Mouse (Mus musculus) liver, embryonic 15.5 days (tissue): ENCODE data around the gene Olfr573-ps1. TPM values are rescaled to one million over a fixed set of nuclear protein-coding genes. Genes with fewer than 3 reads are reported as not detected.

Experiments
- ATAC-seq: fragments of 200-750 bp; cut with Nextera tagmentation; 2 replicates; pipeline ENCODE4 v1.8.0; 2017; ENCODE audit warnings: moderate number of reproducible peaks, mild to moderate bottlenecking, moderate library complexity; ENCODE audit not compliant: insufficient read depth
- H3K27ac ChIP-seq: fragments of 300-500 bp; sonication (generic); replicated peaks from 2 replicates; pipeline ENCODE4 v1.5.1; 2015; ENCODE audit warnings: mild to moderate bottlenecking, inconsistent platforms
- H3K27me3 ChIP-seq: fragments of 300-500 bp; sonication (generic); 2 replicates; pipeline ENCODE4 v1.6.1; 2015; ENCODE audit warnings: mild to moderate bottlenecking, inconsistent platforms
- H3K36me3 ChIP-seq: fragments of 300-500 bp; sonication (generic); replicated peaks from 2 replicates; pipeline ENCODE4 v1.6.1; 2015; ENCODE audit warnings: moderate library complexity, mild to moderate bottlenecking, inconsistent platforms
- H3K4me1 ChIP-seq: fragments of 300-500 bp; sonication (generic); replicated peaks from 2 replicates; pipeline ENCODE4 v1.6.1; 2015; ENCODE audit warnings: inconsistent platforms
- H3K4me2 ChIP-seq: fragments of 300-500 bp; sonication (generic); 2 replicates; pipeline ENCODE4 v1.6.1; 2015; ENCODE audit warnings: moderate library complexity, mild to moderate bottlenecking, inconsistent platforms
- H3K4me3 ChIP-seq: fragments of 300-500 bp; sonication (generic); replicated peaks from 2 replicates; pipeline ENCODE4 v1.5.1; 2015; ENCODE audit warnings: mild to moderate bottlenecking, inconsistent platforms
- H3K9ac ChIP-seq: fragments of 300-500 bp; sonication (generic); 2 replicates; pipeline ENCODE4 v1.6.1; 2015; ENCODE audit warnings: moderate library complexity, mild to moderate bottlenecking, inconsistent platforms
- H3K9me3 ChIP-seq: fragments of 300-500 bp; sonication (generic); replicated peaks from 2 replicates; pipeline ENCODE4 v1.6.1; 2016; ENCODE audit warnings: inconsistent platforms
- WGBS: fragments of 180-500 bp; shearing (Covaris S2); methylation state at CpG from one replicate; pipeline ENCODE4 v1.1.7; 2015; ENCODE audit warnings: mixed read lengths; ENCODE audit not compliant: insufficient replicate concordance; 5-methylcytosine and 5-hydroxymethylcytosine counted together
- polyA plus RNA-seq: library from polyadenylated mRNA; unstranded; fragments of >200 nt; fragmentation: Nextera tagmentation; extraction: Ambion mirVana; gene quantifications from 2 replicates; pipeline ENCODE4 v1.2.1, GENCODE M21; 2015

Olfr573-ps1 gene
- polyA plus RNA-seq, 1 experiment from 2014 or later = not detected

DNA sequence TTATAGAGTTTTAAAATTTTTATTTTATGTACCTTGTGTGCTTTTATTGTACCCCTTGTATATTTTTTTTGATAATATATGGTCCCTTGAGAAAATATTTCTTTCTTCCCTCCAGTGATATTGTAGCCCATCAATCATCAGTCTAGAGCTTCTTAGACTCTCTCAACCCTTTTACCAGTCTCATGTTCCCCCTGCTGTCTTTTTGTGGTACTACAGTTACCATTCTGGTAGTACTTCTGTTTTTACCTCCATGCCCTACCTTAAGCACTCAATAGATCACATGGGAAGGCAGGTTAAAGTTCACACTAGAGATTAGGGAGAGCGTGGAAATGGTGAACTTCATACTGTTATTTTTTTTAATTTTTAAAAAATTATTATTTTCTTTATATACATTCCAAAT lies 22.7 kb downstream of the Olfr573-ps1 start:
- 5% methylated on average over 1 of the region's 1 CpGs for WGBS
- no peaks in the 10 kb centered on the region for H3K9me3 ChIP-seq
- no peak for ATAC-seq

GRCm38 (mm10) chr7:102917032-102917875 lies 25.1 kb downstream of the Olfr573-ps1 start, which contains the start of gene Olfr571:
Gene Olfr571 (minus strand): TSS chr7:102917536.
- Histone ChIP-seq H3K27me3 (no peaks in the 10 kb centered on the region), H3K4me2 (no peak within 1 kb of the TSS), H3K4me3 (no peak within 1 kb of the TSS), H3K9ac (no peak within 1 kb of the TSS), H3K4me1 (no peaks in the 10 kb centered on the region), H3K27ac (no peak within 1 kb of the TSS), H3K36me3 (no peaks in the 10 kb centered on the region), H3K9me3 (no peaks in the 10 kb centered on the region)
- 50% methylated on average over 4 of the region's 4 CpGs for whole genome bisulfite sequencing
- no peak for ATAC-seq

More for the DNA sequence above, 22.7 kb downstream of the Olfr573-ps1 start:
- no peak overlapping the region for H3K27ac ChIP-seq
- H3K9ac ChIP-seq = no peak overlapping the region
- no peaks in the 10 kb centered on the region for H3K4me1 ChIP-seq
- no peak overlapping the region for H3K4me3 ChIP-seq
- H3K27me3 ChIP-seq = no peaks in the 10 kb centered on the region
- no peak overlapping the region for H3K4me2 ChIP-seq
- H3K36me3 ChIP-seq = no peaks in the 10 kb centered on the region

DNA sequence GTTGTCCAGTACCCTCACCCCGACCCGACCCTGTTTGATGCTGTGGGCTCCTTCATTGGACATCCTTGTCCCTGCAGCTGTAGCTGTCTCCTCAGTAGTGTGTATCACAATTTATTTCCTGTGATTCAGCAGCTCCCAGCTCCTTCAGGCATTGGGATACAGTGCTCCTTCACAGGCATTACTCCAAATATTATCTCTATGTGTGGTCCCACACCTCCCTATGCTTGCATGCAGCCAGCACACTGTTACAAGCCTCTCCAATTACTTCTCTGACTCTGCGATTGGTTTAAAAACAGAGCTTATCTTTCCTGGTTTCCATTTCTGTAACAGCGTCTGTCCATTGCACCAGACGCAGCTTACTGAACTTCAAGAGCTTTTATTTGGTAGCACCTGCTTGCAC lies 26.0 kb downstream of the Olfr573-ps1 start:
- Histone ChIP-seq H3K27me3 (no peaks in the 10 kb centered on the region), H3K9me3 (no peaks in the 10 kb centered on the region), H3K36me3 (no peaks in the 10 kb centered on the region), H3K4me2 (no peak overlapping the region), H3K27ac (no peak overlapping the region), H3K4me3 (no peak overlapping the region), H3K9ac (no peak overlapping the region), H3K4me1 (no peaks in the 10 kb centered on the region)
- WGBS = 48% methylated on average over 5 of the region's 5 CpGs
- ATAC-seq = no peak

DNA sequence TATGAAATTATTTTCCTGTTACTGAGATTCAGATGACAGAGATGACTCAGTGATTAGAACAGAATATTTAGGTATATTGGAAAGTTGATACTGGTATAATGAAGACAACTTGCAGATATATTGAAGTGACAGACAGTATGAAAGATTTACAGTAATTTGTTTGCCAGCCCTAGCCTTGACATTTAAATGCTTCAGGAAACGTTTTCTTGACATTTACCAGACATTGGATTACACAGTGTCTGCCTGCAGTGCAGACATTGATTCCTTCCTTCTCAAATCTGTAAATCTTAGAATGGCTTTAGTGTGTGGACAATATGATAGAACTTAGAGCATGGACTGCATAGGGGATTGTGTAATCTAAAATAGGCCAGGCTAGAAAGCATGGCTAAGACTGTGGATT lies 27.1 kb downstream of the Olfr573-ps1 start:
- ATAC-seq = no peak
- Histone ChIP-seq H3K4me3 (no peak overlapping the region), H3K4me1 (no peaks in the 10 kb centered on the region), H3K4me2 (no peak overlapping the region), H3K27me3 (no peaks in the 10 kb centered on the region), H3K36me3 (no peaks in the 10 kb centered on the region), H3K9me3 (no peaks in the 10 kb centered on the region), H3K27ac (no peak overlapping the region), H3K9ac (no peak overlapping the region)
- 14% methylated on average over 1 of the region's 1 CpGs for whole genome bisulfite sequencing

Other genes with a start within 250 kb of the Olfr573-ps1 start
- not detected in 2 replicates for gene Olfr557, start 246.7 kb downstream of the Olfr573-ps1 start, polyA plus RNA-seq
- not detected in 2 replicates for gene Olfr558, start 240.4 kb downstream of the Olfr573-ps1 start, polyA plus RNA-seq
- not detected in 2 replicates for gene Olfr33, start 223.5 kb downstream of the Olfr573-ps1 start, polyA plus RNA-seq
- gene Olfr559, start 215.1 kb downstream of the Olfr573-ps1 start, polyA plus RNA-seq = not detected in 2 replicates
- gene Olfr560, start 183.2 kb downstream of the Olfr573-ps1 start, polyA plus RNA-seq = not detected in 2 replicates
- gene Olfr78, start 183.1 kb downstream of the Olfr573-ps1 start, polyA plus RNA-seq = not detected in 2 replicates
- gene Olfr561, start 171.4 kb downstream of the Olfr573-ps1 start, polyA plus RNA-seq = not detected in 2 replicates
- not detected in 2 replicates for gene Olfr564, start 139.1 kb downstream of the Olfr573-ps1 start, polyA plus RNA-seq
- gene Olfr566, start 83.8 kb downstream of the Olfr573-ps1 start, polyA plus RNA-seq = not detected in 2 replicates
- not detected in 2 replicates for gene Olfr568, start 65.5 kb downstream of the Olfr573-ps1 start, polyA plus RNA-seq
- gene Olfr569, start 51.7 kb downstream of the Olfr573-ps1 start, polyA plus RNA-seq = not detected in 2 replicates
- gene Olfr570, start 48.0 kb downstream of the Olfr573-ps1 start, polyA plus RNA-seq = not detected in 2 replicates
- gene Olfr571, start 25.0 kb downstream of the Olfr573-ps1 start, polyA plus RNA-seq = not detected in 2 replicates
- gene Olfr572, start 18.2 kb downstream of the Olfr573-ps1 start, polyA plus RNA-seq = not detected in 2 replicates
- gene Olfr574, start 5.9 kb upstream of the Olfr573-ps1 start, polyA plus RNA-seq = not detected in 2 replicates
- not detected in 2 replicates for gene Olfr575, start 16.2 kb upstream of the Olfr573-ps1 start, polyA plus RNA-seq
- gene Olfr576, start 20.1 kb upstream of the Olfr573-ps1 start, polyA plus RNA-seq = not detected in 2 replicates
- not detected in 2 replicates for gene Olfr577, start 33.4 kb upstream of the Olfr573-ps1 start, polyA plus RNA-seq
- gene Olfr578, start 46.7 kb upstream of the Olfr573-ps1 start, polyA plus RNA-seq = not detected in 2 replicates
- not detected in 2 replicates for gene Olfr582, start 95.4 kb upstream of the Olfr573-ps1 start, polyA plus RNA-seq
- gene Olfr583, start 108.7 kb upstream of the Olfr573-ps1 start, polyA plus RNA-seq = not detected in 2 replicates
- gene Olfr584, start 139.3 kb upstream of the Olfr573-ps1 start, polyA plus RNA-seq = not detected in 2 replicates
- gene Olfr585, start 155.1 kb upstream of the Olfr573-ps1 start, polyA plus RNA-seq = not detected in 2 replicates
- not detected in 2 replicates for gene Olfr586, start 183.1 kb upstream of the Olfr573-ps1 start, polyA plus RNA-seq
- not detected in 2 replicates for gene Olfr588-ps1, start 198.3 kb upstream of the Olfr573-ps1 start, polyA plus RNA-seq
- not detected in 2 replicates for gene Olfr589, start 213.8 kb upstream of the Olfr573-ps1 start, polyA plus RNA-seq
- gene Olfr591, start 235.8 kb upstream of the Olfr573-ps1 start, polyA plus RNA-seq = not detected in 2 replicates
- gene Olfr592, start 242.2 kb upstream of the Olfr573-ps1 start, polyA plus RNA-seq = not detected in 2 replicates